Mouse (Mus musculus): ENCODE measurements around the gene Zyg11a. TPM values are rescaled to one million over a fixed set of nuclear protein-coding genes. Genes with fewer than 3 reads are reported as not detected.
"Not testable (repeated sequence)": the region's sequence is repeated elsewhere in the genome, so short reads cannot be mapped to it uniquely, and the experiment has no call there.

Gene Zyg11a
- 1 to 10 TPM in 1 of 2 experiments, under 1 TPM in 1; 0.87 to 1.2 TPM for total RNA-seq (2021)
- long read RNA-seq, experiment 1, result 0 reads
- long read RNA-seq, experiment 2, result 0 reads

DNA sequence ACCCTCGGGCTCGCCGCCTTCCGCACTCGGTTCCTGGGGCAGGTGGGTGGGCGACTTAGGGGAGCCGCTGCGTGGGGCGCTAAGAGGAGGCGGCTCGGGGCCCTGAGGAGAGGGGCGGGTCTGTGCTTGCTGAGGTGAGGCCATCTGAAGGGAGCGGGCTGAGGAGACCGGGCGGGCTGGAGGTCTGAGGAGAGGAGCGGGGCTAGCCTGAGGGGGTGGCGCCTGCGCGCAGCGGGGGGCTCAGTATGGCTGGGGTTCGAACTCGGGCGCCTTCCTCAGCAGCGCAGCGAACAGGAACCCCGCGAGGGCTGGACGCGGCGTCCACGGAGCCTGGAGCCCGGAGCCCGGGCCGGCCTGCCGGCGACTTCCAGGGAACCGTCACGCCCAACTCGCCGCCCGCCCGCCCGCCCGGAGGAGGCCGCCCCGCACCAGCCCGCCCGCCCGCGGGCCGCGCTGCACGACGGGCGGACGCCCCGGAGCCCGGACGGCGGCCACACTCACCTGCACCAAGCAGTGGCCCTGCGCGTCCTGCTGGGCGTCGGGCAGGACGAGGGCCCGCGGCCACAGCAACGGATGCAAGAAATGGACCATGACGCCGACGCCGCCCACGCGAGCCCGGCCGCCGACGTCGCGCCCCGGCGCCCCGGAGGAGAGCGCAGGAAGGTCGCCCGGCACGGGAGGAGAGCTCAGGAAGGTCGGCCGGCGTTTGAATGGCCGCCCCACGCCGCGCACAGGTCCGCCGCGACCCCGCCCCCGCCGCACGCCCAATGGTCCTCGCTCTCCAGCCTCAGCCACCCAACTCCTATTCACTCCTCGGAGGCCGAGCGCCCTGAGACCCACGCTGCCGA is at the start of gene Zyg11a:
TSS of gene Zyg11a (minus strand) at position 717 of the 848 bp plus-strand sequence.
- no peak for DNase-seq (ENCODE audit: low spot score)

DNA sequence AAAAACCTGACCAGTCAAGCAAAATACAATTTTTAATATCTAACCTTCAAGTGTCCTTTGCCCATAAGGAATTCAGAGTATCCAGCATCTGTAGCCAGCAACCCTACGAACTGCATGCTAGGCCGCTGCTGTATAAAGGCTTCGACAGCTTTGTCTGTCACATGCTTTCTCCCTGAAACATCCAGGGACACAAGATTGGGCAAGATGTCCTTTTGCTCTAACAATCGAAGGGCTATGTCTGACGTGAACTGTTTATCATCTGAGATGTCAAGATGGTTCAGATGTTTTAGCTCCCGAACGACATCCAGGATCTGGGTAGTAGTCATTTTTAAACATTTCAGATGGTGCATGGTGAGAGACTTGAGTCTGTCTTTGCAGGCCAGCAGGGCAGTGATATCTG is 47.9 kb upstream of the Zyg11a start:
- no peak for DNase-seq (ENCODE audit: low spot score)

DNA sequence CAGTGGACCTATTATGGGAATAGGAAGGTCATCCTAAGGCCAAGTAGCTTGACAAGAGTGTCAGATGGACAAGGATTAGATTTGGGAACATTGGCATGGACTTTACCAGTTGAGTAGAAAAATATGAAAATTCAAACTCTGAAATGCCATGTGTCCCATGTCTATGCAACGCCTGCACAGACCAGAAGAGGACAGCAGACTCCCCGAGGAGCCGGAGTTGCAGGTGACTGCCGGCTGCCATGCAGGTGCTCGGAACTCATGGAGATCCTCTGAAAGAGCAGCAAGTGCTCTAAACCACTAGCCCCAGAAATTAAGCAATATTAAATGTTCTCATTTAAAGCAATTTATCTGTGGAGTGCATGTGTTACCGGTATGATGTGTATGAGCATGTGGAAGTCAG is 35.5 kb upstream of the Zyg11a start:
- no peak for DNase-seq (ENCODE audit: low spot score)

DNA sequence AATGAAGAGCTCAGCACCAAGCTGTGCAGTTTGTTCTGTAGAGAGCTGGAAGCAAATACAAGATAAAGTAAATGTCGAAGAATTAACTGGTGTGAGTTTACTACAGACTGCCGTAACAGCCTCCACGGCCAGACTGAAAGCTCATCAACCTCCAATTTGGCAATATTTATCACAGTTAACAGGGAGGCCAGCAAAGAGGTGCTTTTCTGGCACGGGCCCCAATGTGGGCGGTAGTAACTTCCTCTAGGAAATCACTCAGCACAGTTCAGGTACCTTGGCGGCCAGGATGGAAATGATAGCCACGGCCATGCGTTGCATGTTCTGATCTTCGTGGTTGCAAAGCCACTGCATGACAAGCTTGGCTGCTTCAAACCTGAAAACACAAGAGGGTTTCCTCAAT is 32.7 kb upstream of the Zyg11a start:
- no peak for DNase-seq (ENCODE audit: low spot score)

DNA sequence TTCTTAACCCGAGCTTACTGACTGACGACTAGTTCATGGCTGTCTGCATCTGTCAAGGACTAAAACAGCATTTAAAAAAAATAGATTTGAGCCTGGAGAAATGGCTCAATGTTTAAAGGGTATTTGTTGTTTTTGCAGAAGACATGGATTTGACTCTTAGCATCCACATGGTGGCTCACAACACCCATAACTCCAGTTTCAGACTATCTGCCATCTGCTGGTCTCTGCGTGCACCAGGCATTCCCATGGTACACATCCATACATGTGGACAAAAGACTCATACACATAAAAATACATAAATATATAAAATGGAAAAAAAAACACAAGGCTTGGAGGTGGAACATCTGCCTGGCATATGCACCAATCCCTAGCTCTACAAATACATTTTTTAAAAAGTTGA is 31.5 kb upstream of the Zyg11a start:
- no peak for DNase-seq (ENCODE audit: low spot score)

DNA sequence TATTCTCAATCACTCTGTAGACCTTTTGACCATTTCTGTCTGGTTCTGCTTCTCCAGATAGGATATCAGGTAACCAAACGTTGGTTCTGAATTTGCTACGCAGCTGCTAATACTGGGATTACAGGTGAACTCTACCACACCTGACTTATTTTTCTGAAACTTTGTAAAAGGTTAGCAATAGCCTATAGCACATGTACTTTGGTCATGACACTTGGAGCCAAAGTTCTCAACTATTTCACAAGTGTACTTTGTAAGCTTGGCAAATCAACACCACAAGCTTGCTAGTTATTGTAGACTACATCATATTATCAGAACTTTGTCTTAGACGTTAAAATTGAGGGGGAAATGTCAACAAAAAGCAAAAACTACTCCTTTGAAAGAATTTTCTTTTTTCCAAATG is 15.8 kb upstream of the Zyg11a start:
- no peak for DNase-seq (ENCODE audit: low spot score)

DNA sequence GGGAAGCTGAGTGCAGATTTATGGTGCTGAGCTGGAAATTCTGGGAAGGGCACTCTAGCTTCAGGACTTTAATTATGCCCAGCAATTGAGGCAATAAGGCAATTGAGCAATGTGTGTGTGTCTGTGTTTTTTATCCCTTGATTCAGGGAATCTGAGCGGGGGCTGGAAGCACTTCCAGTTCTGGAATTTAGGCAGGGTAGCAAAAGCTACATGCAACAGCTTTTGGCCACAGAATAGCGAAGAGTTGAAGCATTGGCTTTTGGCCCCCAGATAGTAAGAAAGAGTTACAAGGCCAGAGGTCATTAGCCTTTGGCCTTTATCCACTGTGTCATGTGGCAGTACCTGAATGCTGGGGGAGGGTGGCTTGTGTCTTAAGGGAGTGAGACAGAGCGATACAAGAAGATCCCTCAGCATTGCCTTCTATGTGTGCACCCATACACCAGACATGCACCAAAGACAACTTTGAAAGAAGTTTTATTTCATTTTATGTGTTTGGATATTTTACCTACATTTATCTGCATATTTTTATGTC is 7.6 kb upstream of the Zyg11a start:
- peak; percentile 4 for DNase-seq (ENCODE audit: low spot score)

DNA sequence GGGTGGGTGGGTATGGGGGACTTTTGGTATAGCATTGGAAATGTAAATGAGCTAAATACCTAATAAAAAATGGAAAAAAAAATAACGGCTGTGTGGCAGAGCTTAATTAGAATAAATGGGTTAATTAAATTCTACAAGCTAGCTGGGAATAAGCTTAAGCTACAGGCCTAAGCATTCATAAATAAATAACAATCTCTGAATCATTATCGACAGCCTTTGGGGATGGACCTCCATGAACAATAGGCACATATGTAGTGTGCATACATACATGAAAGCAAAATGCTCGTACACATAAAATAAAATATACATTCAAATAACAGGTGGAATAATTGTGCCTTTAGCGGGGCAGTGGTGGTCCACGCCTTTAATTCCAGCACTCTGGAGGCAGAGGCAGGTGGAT is 4.7 kb upstream of the Zyg11a start:
- no peak for DNase-seq (ENCODE audit: low spot score)

DNA sequence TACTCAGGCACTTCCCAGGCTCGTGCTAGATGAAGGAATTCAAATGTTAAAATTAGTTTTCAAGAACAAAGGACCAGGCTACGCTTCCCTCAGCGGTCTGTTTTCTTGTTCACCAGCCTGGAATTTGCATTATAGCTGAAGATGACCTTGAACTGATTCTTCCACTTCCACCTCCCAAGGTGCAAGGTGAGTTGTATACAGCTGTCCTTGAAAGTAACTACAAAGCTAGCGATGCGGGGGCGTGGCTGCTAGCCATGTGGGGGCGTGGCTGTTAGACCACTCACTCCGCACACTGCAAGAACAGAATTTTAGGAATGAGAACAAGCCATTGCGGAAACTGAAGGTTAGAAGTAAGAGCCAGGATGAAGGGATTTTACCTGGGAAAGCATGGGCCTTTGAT is 1.2 kb upstream of the Zyg11a start:
- no peak for DNase-seq (ENCODE audit: low spot score)

DNA sequence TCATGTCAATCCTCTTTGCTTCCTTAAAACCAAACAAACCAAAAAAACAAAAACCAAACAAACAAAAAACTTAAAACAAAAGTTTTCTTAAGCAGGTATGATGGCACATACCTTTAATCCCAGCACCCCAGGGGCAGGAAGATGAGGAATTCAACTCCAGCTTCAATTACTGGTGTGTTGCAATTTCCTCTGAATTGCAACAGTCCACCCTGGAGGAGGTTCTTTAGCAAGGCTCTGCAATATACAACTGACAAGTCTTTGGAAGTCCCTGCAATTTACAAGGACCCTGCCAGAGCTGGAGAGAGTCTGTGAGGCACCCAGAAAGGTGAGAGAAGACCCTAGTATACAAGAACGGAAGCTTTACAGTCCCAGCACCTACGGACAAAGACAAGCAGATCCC is 4.8 kb downstream of the Zyg11a start:
- no peak for DNase-seq (ENCODE audit: low spot score)

DNA sequence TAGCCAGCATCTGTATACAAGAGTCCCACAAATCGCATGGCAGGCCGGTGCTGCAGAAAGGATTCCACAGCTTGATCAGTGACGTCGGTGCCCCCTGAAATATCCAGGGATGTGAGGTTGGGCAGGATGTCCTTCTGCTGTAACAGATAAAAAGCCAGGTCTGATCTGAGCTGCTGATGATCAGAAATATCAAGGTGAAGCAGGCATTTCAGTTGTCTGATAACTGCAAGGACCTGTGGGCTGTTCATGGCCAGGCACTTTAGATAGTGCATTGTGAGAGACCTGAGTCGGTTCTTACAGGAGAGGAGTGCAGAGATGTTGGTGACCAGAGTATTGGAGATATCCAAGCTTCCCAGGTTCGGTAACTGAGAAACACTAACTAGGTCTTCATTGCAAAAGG is 13.2 kb downstream of the Zyg11a start:
- no peak for DNase-seq (ENCODE audit: low spot score)

DNA sequence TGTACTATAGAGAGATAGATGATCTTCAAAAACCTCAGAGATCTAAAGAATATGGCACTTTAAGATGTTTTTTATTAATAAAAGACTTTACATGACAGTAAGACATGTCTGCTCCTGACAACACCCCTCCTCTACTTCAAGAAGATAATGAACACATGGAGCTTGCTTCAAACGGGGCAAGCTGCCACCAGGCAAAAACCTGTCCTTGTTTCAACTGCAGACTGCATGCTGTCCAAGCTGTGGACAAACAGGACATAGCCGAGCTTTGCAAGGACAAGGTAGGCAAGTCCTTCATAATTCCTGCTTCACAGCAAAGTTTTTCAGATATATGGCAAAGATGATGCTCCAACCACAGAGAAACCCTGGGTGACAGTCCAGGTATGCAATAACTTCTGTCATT is 18.6 kb downstream of the Zyg11a start:
- no peak for DNase-seq (ENCODE audit: low spot score)

DNA sequence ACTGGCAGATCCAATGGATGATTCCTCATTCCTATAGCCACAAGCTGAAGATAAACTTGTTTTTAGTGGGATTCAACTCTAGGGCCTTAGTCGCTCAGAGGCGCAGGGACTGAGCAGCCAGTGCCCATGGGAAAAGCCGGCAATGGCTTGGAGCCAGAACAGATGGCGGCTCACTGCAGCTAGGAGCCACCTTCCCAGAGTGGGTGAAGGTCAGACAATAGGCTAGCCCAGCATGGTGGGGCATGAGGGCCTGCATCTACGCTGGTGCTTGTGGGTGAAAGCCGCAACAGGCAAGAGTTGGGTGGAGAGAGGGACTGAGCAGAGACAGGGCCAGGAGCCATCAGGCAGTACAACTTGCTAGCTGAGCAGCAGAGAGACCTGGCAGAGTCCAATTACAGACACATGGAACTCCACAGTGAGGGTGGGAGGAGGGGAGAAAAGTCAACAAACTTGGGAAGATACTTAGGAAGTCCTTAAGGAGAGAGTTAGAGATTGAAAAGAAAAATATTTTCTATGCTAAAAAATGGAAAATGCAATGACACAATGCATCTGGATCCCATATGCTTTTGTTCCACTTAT is 21.5 kb downstream of the Zyg11a start:
- DNase-seq (ENCODE audit: low spot score), result peak; percentile 40

DNA sequence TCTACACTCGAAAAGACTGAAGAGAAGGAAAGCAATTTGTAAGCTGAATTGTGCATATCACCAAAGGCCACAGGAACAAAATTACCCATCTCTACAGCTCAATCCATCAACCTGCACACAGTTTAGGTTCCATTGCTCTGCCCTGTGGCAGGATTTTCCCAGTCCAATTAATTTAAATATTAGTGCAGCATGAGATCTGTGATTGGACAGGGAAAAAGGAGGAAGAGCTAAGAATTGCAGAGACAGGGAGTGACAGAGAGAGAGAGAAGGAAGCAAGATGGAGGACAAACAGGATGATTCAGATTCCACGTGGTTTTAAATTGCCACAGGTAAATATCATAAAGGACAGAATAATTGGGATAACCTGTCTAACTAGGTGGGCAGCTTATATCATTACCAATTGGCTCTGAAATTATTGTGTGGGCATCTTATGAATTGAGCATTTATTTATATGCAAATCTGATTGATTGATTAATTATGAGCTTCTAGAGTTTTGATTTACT is 25.0 kb downstream of the Zyg11a start:
- no peak for DNase-seq (ENCODE audit: low spot score)

DNA sequence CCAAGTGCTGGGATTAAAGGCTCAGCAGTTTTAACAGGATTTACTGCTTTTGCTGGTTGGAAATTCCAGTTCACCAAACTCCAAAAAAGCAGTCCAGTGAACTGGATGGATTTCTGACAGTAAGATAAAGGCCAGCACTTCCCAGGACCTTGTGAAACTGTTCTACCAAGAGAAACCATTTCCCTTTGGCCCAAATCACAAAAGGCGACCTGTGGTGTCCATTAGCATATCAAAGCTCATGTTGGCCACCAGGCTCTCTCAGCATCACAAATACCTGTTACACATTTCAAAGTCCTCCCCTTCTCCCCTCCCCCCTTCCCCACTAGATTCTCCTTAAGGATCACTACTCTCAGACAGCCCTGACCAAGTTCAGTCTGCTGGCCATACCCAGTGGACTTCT is 35.6 kb downstream of the Zyg11a start:
- no peak for DNase-seq (ENCODE audit: low spot score)

DNA sequence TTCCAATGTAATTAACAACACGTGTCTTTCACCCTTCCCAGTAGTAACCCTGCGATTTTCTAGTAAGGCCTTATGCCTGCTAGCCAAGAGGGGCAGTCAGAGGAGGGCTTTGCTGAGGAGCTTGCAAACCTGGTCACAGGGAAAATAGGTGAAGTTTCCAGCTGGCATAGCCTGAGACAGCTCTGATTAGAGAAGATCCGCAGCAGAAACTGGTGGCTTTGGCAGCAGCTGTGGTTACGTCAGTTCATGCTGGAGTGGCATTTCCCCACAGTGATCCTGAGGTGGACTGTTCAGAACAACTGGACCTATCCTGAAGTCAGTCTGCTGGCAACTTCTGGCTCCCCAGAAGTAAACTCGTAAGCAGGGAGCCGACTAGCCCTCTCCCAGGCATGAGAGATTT is 49.8 kb downstream of the Zyg11a start:
- no peak for DNase-seq (ENCODE audit: low spot score)

DNA sequence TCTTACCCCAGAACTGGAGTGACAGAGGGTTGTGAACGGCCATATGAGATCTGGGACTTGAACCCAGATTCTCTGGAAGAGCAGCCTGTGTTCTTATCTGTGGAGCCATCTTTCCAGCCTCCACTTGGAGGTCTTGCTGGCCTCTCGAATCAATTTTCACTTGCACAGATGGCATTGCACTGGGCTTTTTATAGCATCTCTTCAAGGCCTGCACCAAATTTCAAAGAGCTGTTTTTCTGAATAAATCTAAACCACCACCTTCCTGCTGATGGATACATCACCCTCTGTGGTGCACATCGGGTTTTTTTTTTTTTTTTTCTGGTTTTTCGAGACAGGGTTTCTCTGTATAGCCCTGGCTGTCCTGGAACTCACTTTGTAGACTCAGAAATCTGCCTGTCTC is 51.0 kb downstream of the Zyg11a start:
- no peak for DNase-seq (ENCODE audit: low spot score)

DNA sequence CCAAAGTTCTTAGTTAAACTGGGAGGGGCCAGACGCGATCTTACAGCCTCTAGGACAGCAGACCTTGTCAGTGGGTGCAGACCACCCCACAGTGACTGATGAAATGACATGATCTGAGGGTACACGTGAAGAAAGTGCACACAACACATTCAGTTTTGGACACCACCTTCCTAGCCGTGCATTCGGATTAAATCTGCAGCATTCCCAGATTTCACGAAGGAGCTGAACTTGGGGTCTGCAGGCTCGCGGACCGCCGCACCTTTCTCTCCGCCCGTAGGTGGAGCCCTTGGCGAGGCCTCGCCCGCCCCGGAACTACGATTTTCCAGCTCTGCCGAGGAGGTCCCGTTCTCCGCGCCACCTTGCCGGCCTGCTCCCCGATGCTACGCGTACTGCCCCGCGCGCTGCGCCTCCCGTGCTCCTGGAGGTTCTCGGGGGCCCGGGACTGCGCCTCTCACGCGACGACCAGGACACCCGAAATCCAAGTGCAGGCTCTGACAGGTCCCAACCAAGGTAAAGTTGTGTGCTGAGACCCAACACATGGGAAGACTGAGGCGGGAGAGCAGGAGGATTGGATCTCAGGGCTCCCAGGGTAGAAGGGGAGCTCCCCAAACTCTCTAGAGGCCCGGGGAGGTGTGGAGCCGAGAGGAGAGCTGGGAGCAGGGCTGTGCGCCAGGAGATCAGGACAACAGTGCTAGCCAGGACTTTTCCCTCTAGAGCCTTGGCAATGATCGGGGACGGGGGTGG is 52.5 kb downstream of the Zyg11a start, which contains the start of gene Echdc2:
TSS of gene Echdc2 (plus strand) at position 286 of the 744 bp plus-strand sequence.
- DNase-seq (ENCODE audit: low spot score), result peak; percentile 16

DNA sequence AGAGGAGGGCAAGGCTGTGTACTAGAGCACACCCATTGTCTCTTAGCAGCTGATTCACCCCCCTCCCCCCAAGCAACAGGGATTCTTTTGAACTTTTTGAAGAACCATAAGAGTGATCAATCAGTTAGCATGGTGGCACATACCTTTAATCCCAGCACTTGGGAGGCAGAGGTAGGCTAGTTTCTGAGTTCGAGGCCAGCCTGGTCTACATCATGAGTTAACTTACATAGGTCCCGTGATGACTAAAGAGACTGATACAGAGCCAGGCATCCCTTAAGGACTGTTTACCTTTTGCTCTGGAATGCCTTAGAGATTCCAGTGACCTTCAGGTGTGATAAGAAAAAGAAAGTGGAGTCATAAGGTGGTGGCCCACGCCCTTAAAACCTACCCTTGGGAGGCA is 54.6 kb downstream of the Zyg11a start:
- no peak for DNase-seq (ENCODE audit: low spot score)

DNA sequence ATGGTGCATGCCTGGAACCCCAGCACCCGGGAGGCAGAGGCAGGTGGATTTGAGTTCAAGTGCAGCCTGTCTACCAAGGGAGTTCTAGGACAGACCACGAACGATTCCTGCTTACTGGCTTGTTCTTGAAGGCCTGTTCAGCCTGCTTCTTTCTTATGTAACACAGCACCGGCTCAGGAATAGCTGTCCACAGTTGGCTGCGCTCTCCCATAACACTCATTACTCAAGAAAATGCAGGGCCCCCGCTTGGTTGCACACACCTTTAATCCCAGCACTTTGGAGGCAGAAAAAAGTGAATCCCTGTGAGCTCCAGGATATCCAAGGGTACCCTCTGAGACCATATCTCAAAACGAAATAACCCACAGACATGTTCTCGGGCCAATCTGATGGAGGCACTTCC is 55.9 kb downstream of the Zyg11a start:
- no peak for DNase-seq (ENCODE audit: low spot score)

DNA sequence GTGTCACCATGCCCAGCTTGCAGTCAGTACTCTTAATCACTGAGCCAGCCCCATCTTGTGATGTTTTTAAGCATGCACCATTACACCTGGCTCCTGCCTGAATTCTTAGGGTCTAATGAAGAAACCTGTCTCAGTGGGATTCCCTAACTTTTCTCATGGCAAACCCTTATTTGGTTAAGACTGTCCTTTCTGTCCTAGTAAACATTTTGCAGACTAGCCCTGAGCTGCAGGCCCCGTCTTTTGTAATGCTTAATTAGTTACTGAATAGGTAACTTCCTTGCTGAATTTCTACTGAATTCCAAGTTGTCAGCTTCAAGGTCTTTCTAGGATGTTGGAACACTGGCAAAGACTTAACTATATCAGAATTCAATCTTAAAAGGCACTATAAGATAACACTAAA is 62.7 kb downstream of the Zyg11a start:
- DNase-seq (ENCODE audit: low spot score), result not testable (repeated sequence)

DNA sequence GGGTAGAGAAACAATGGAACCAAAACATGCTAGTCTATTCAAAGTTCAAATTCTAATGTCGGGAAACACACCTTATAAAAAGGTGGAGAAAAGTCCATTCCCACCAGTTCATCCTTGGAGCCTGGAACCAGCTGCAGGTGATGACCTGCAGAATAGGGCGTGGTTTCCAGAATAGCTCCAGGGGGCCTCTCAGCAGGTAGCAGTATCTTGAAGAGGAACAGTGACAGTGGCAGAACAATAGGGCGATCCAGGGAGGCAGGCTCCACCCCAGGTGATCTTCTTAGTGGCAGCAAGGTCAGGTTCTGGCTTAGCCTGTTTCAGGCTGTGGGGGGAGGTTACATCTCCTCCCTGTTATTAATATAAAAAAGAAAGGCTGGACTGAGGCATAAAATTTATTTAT is 72.3 kb downstream of the Zyg11a start:
- not testable (repeated sequence) for DNase-seq (ENCODE audit: low spot score)

Data from gastrocnemius, adult 18-20 months (tissue).